Mouse (Mus musculus) embryonic facial prominence, embryonic 14.5 days (tissue): ENCODE results near the gene Ccnc. TPM values are rescaled to one million over a fixed set of nuclear protein-coding genes. Genes with fewer than 3 reads are reported as not detected.

Experiments
- ATAC-seq: fragments of 200-750 bp; cut with Nextera tagmentation; 2 replicates; pipeline ENCODE4 v1.8.0; 2017; ENCODE audit warnings: low read depth, moderate number of reproducible peaks, moderate TSS enrichment
- DNase-seq: peaks from one replicate; pipeline ENCODE4 v3.0.0-alpha.2; 2015; ENCODE audit warnings: low spot score
- H3K27ac ChIP-seq: fragments of 300-500 bp; sonication (generic); replicated peaks from 2 replicates; pipeline ENCODE4 v1.5.1; 2014; ENCODE audit warnings: low read depth, mild to moderate bottlenecking, low read length, moderate library complexity
- H3K27me3 ChIP-seq: fragments of 300-500 bp; sonication (generic); replicated peaks from 2 replicates; pipeline ENCODE4 v1.6.1; 2014; ENCODE audit warnings: low read length; ENCODE audit not compliant: control insufficient read depth, insufficient read depth
- H3K36me3 ChIP-seq: fragments of 300-500 bp; sonication (generic); 2 replicates; pipeline ENCODE4 v1.6.1; 2014; ENCODE audit warnings: low read length, mixed read lengths; ENCODE audit not compliant: control insufficient read depth, insufficient read depth
- H3K4me1 ChIP-seq: fragments of 300-500 bp; sonication (generic); 2 replicates; pipeline ENCODE4 v1.6.1; 2014; ENCODE audit warnings: antibody characterized with exemption, low read length; ENCODE audit not compliant: control insufficient read depth, insufficient read depth
- H3K4me2 ChIP-seq: fragments of 300-500 bp; sonication (generic); 2 replicates; pipeline ENCODE4 v1.6.1; 2014; ENCODE audit warnings: low read depth, mild to moderate bottlenecking, low read length, moderate library complexity, mixed read lengths
- H3K4me3 ChIP-seq: fragments of 300-500 bp; sonication (generic); 2 replicates; pipeline ENCODE4 v1.5.1; 2014; ENCODE audit warnings: low read depth, mild to moderate bottlenecking, low read length
- H3K9ac ChIP-seq: fragments of 300-500 bp; sonication (generic); 2 replicates; pipeline ENCODE4 v1.6.1; 2014; ENCODE audit warnings: low read depth, mild to moderate bottlenecking, low read length, moderate library complexity, mixed read lengths
- H3K9me3 ChIP-seq: fragments of 300-500 bp; sonication (generic); 2 replicates; pipeline ENCODE4 v1.6.1; 2016; ENCODE audit warnings: low read length; ENCODE audit not compliant: control insufficient read depth
- WGBS: fragments of 180-500 bp; shearing (Covaris S2); extraction: QIAGEN DNeasy Blood & Tissue Kit; methylation state at CpG from one replicate; pipeline ENCODE4 v1.1.7; 2014; 5-methylcytosine and 5-hydroxymethylcytosine counted together
- polyA plus RNA-seq: library from polyadenylated mRNA; unstranded; fragments of >200 nt; fragmentation: Nextera tagmentation; extraction: Ambion mirVana; gene quantifications from 2 replicates; pipeline ENCODE4 v1.2.1, GENCODE M21; 2014

The Ccnc gene
- 42.1 and 42.7 TPM in 2 replicates for polyA plus RNA-seq

GRCm38 (mm10) chr4:21727615-21728165, at the start of gene Ccnc:
Ccnc (plus strand) TSS chr4:21727701.
- H3K4me2 ChIP-seq = peak within 1 kb of the TSS; percentile 82
- H3K9ac ChIP-seq = peak within 1 kb of the TSS; percentile 91
- DNase-seq = peak; percentile 97
- peak within 1 kb of the TSS; percentile 86 for H3K27ac ChIP-seq
- peak within 1 kb of the TSS; percentile 84 for H3K4me3 ChIP-seq
- 0% methylated on average over 30 of the region's 37 CpGs for WGBS
- no peaks in the 10 kb centered on the region for H3K27me3 ChIP-seq
- peaks cover 1% of the 10 kb centered on the region for H3K36me3 ChIP-seq
- H3K9me3 ChIP-seq = no peaks in the 10 kb centered on the region
- peak; percentile 99 for ATAC-seq
- H3K4me1 ChIP-seq = 0 out of 2 replicates have a peak, but pooled peaks cover 7% of the 10 kb centered on the region

- Histone ChIP-seq H3K9me3 (no peaks in the 10 kb centered on the region), H3K4me1 (no peaks in the 10 kb centered on the region; the same call in 1 of the 2 replicates), H3K27ac (no peak overlapping the region), H3K27me3 (peaks cover 95% of the 10 kb centered on the region), H3K36me3 (no peaks in the 10 kb centered on the region), H3K4me2 (peak overlapping the region; percentile 63), H3K4me3 (peak overlapping the region; percentile 42), H3K9ac (no peak overlapping the region)
- ATAC-seq (peak; percentile 19; the same call in 1 of the 2 replicates), DNase-seq (no peak)
- under 1% methylated on average over 61 of the region's 84 CpGs for WGBS
These were observed 49.2 kb upstream of the Ccnc start for GRCm38 (mm10) chr4:21678101-21678974.

- DNase-seq = no peak
- H3K9me3 ChIP-seq = no peaks in the 10 kb centered on the region
- H3K27me3 ChIP-seq = peaks cover 100% of the 10 kb centered on the region
- no peaks in the 10 kb centered on the region for H3K36me3 ChIP-seq
- H3K27ac ChIP-seq = no peak overlapping the region
- no peaks in the 10 kb centered on the region; the same call in 1 of the 2 replicates for H3K4me1 ChIP-seq
- ATAC-seq = peak; percentile 83
- no peak overlapping the region for H3K9ac ChIP-seq
- peak overlapping the region; percentile 63 for H3K4me2 ChIP-seq
- WGBS = 0% methylated on average over 9 of the region's 79 CpGs
- H3K4me3 ChIP-seq = peak overlapping the region; percentile 42
These were observed 48.4 kb upstream of the Ccnc start for GRCm38 (mm10) chr4:21678975-21679623.

GRCm38 (mm10) chr4:21679624-21680480, 47.6 kb upstream of the Ccnc start:
- H3K4me3 ChIP-seq = peak overlapping the region; percentile 42
- ATAC-seq (0 out of 2 replicates have a peak, but pooled peaks have one; percentile 5), DNase-seq (no peak)
- peak overlapping the region; percentile 63 for H3K4me2 ChIP-seq
- H3K27ac ChIP-seq = no peak overlapping the region
- no peaks in the 10 kb centered on the region for H3K9me3 ChIP-seq
- peaks cover 100% of the 10 kb centered on the region for H3K27me3 ChIP-seq
- no peaks in the 10 kb centered on the region; the same call in 1 of the 2 replicates for H3K4me1 ChIP-seq
- H3K9ac ChIP-seq = no peak overlapping the region
- no peaks in the 10 kb centered on the region for H3K36me3 ChIP-seq
- 4% methylated on average over 25 of the region's 42 CpGs for WGBS

GRCm38 (mm10) chr4:21680971-21681370, 46.5 kb upstream of the Ccnc start:
- Histone ChIP-seq H3K4me2 (no peak overlapping the region), H3K9me3 (no peaks in the 10 kb centered on the region), H3K4me1 (no peaks in the 10 kb centered on the region; the same call in 1 of the 2 replicates), H3K36me3 (no peaks in the 10 kb centered on the region), H3K4me3 (no peak overlapping the region), H3K27ac (no peak overlapping the region), H3K9ac (no peak overlapping the region), H3K27me3 (peaks cover 100% of the 10 kb centered on the region)
- 4% methylated on average over 10 of the region's 10 CpGs for WGBS
- no peak for ATAC-seq
- DNase-seq = no peak

GRCm38 (mm10) chr4:21682421-21683150, 44.9 kb upstream of the Ccnc start:
- 16% methylated on average over 10 of the region's 10 CpGs for WGBS
- Histone ChIP-seq H3K4me3 (no peak overlapping the region), H3K9ac (no peak overlapping the region), H3K27me3 (peaks cover 100% of the 10 kb centered on the region), H3K4me1 (no peaks in the 10 kb centered on the region; the same call in 1 of the 2 replicates), H3K9me3 (no peaks in the 10 kb centered on the region), H3K4me2 (no peak overlapping the region), H3K27ac (no peak overlapping the region), H3K36me3 (no peaks in the 10 kb centered on the region)
- ATAC-seq (no peak), DNase-seq (no peak)

- H3K27ac ChIP-seq = no peak overlapping the region
- peaks cover 3% of the 10 kb centered on the region; the same call in 1 of the 2 replicates for H3K4me1 ChIP-seq
- 2% methylated on average over 14 of the region's 14 CpGs for WGBS
- no peaks in the 10 kb centered on the region for H3K9me3 ChIP-seq
- H3K4me2 ChIP-seq = no peak overlapping the region
- no peak overlapping the region for H3K4me3 ChIP-seq
- H3K36me3 ChIP-seq = no peaks in the 10 kb centered on the region
- no peak overlapping the region for H3K9ac ChIP-seq
- ATAC-seq (no peak), DNase-seq (no peak)
- H3K27me3 ChIP-seq = peaks cover 99% of the 10 kb centered on the region
These were observed 43.0 kb upstream of the Ccnc start for GRCm38 (mm10) chr4:21684341-21684970.
